Mouse (Mus musculus) forebrain, embryonic 14.5 days (tissue): ENCODE data around the gene Ephx4. TPM values are rescaled to one million over a fixed set of nuclear protein-coding genes. Genes with fewer than 3 reads are reported as not detected.

Experiments
- ATAC-seq: fragments of 200-750 bp; cut with Nextera tagmentation; 2 replicates; pipeline ENCODE4 v1.8.0; 2017; ENCODE audit warnings: mild to moderate bottlenecking, moderate library complexity
- DNase-seq: peaks from one replicate; pipeline ENCODE4 v3.0.0-alpha.2; 2015; ENCODE audit warnings: low spot score
- H3K27ac ChIP-seq: fragments of 300-500 bp; sonication (generic); 2 replicates; pipeline ENCODE4 v1.5.1; 2014; ENCODE audit warnings: low read depth, mild to moderate bottlenecking, control low read depth, low read length, moderate library complexity
- H3K27me3 ChIP-seq: fragments of 300-500 bp; sonication (generic); replicated peaks from 2 replicates; pipeline ENCODE4 v1.6.1; 2014; ENCODE audit warnings: low read length, control low read depth, mixed read lengths; ENCODE audit not compliant: control insufficient read depth, insufficient read depth
- H3K36me3 ChIP-seq: fragments of 300-500 bp; sonication (generic); 2 replicates; pipeline ENCODE4 v1.6.1; 2014; ENCODE audit warnings: low read length, control low read depth; ENCODE audit not compliant: control insufficient read depth, insufficient read depth
- H3K4me1 ChIP-seq: fragments of 300-500 bp; sonication (generic); 2 replicates; pipeline ENCODE4 v1.6.1; 2014; ENCODE audit warnings: antibody characterized with exemption, low read length, control low read depth; ENCODE audit not compliant: control insufficient read depth, insufficient read depth
- H3K4me2 ChIP-seq: fragments of 300-500 bp; sonication (generic); 2 replicates; pipeline ENCODE4 v1.6.1; 2014; ENCODE audit warnings: mild to moderate bottlenecking, control low read depth, low read length
- H3K4me3 ChIP-seq: fragments of 300-500 bp; sonication (generic); 2 replicates; pipeline ENCODE4 v1.5.1; 2014; ENCODE audit warnings: low read depth, low read length, control low read depth
- H3K9ac ChIP-seq: fragments of 300-500 bp; sonication (generic); 2 replicates; pipeline ENCODE4 v1.6.1; 2014; ENCODE audit warnings: mild to moderate bottlenecking, low read length, control low read depth, moderate library complexity
- H3K9me3 ChIP-seq: fragments of 300-500 bp; sonication (generic); replicated peaks from 2 replicates; pipeline ENCODE4 v1.6.1; 2016; ENCODE audit warnings: low read length, control low read depth, mixed read lengths; ENCODE audit not compliant: control insufficient read depth
- WGBS: fragments of 180-500 bp; shearing (Covaris S2); extraction: QIAGEN DNeasy Blood & Tissue Kit; methylation state at CpG from one replicate; pipeline ENCODE4 v1.1.7; 2014; 5-methylcytosine and 5-hydroxymethylcytosine counted together
- polyA plus RNA-seq: library from polyadenylated mRNA; unstranded; fragments of >200 nt; fragmentation: Nextera tagmentation; extraction: Ambion mirVana; gene quantifications from 2 replicates; pipeline ENCODE4 v1.2.1, GENCODE M21; 2014

The Ephx4 gene
- polyA plus RNA-seq, 1 experiment from 2014 or later = 5.5 TPM

GRCm38 (mm10) chr5:107441881-107442280 is 39.3 kb downstream of the Ephx4 start:
- Histone ChIP-seq H3K4me1 (0 out of 2 replicates have a peak, but pooled peaks cover 4% of the 10 kb centered on the region), H3K4me3 (no peak overlapping the region), H3K27me3 (no peaks in the 10 kb centered on the region), H3K9me3 (no peaks in the 10 kb centered on the region), H3K9ac (no peak overlapping the region), H3K27ac (no peak overlapping the region), H3K4me2 (no peak overlapping the region), H3K36me3 (no peaks in the 10 kb centered on the region)
- no peak for ATAC-seq
- 88% methylated on average over 5 of the region's 5 CpGs for WGBS
- DNase-seq = no peak

- H3K27me3 ChIP-seq = no peaks in the 10 kb centered on the region
- H3K4me1 ChIP-seq = no peaks in the 10 kb centered on the region
- 82% methylated on average over 4 of the region's 4 CpGs for WGBS
- H3K27ac ChIP-seq = no peak overlapping the region
- no peak overlapping the region for H3K4me3 ChIP-seq
- ATAC-seq = no peak
- no peaks in the 10 kb centered on the region for H3K9me3 ChIP-seq
- no peaks in the 10 kb centered on the region for H3K36me3 ChIP-seq
- no peak overlapping the region for H3K4me2 ChIP-seq
- H3K9ac ChIP-seq = no peak overlapping the region
- no peak for DNase-seq
Measured at GRCm38 (mm10) chr5:107444251-107444650, 41.7 kb downstream of the Ephx4 start.

- DNase-seq (peak; percentile 8), ATAC-seq (no peak)
- Histone ChIP-seq H3K36me3 (no peaks in the 10 kb centered on the region), H3K4me3 (no peak overlapping the region), H3K9ac (no peak overlapping the region), H3K4me1 (no peaks in the 10 kb centered on the region), H3K4me2 (no peak overlapping the region), H3K27me3 (no peaks in the 10 kb centered on the region), H3K27ac (no peak overlapping the region), H3K9me3 (no peaks in the 10 kb centered on the region)
- 92% methylated on average over 4 of the region's 4 CpGs for WGBS
Measured at GRCm38 (mm10) chr5:107447977-107448376, 45.4 kb downstream of the Ephx4 start.

- WGBS = 94% methylated on average over 4 of the region's 4 CpGs
- no peak for ATAC-seq
- no peak overlapping the region for H3K4me2 ChIP-seq
Measured at GRCm38 (mm10) chr5:107448784-107449183, 46.2 kb downstream of the Ephx4 start.

GRCm38 (mm10) chr5:107449620-107450019 is 47.1 kb downstream of the Ephx4 start:
- H3K27ac ChIP-seq = no peak overlapping the region
- no peak overlapping the region for H3K9ac ChIP-seq
- no peak overlapping the region for H3K4me2 ChIP-seq
- no peaks in the 10 kb centered on the region for H3K9me3 ChIP-seq
- no peak for DNase-seq
- H3K4me1 ChIP-seq = no peaks in the 10 kb centered on the region
- no peak for ATAC-seq
- WGBS = 92% methylated on average over 5 of the region's 5 CpGs
- no peaks in the 10 kb centered on the region for H3K27me3 ChIP-seq
- no peaks in the 10 kb centered on the region for H3K36me3 ChIP-seq
- no peak overlapping the region for H3K4me3 ChIP-seq

More at GRCm38 (mm10) chr5:107448784-107449183, 46.2 kb downstream of the Ephx4 start:
- Histone ChIP-seq H3K27ac (no peak overlapping the region), H3K4me1 (no peaks in the 10 kb centered on the region), H3K4me3 (no peak overlapping the region), H3K9me3 (no peaks in the 10 kb centered on the region), H3K27me3 (no peaks in the 10 kb centered on the region), H3K36me3 (no peaks in the 10 kb centered on the region), H3K9ac (no peak overlapping the region)
- no peak for DNase-seq

GRCm38 (mm10) chr5:107450299-107450698 is 47.8 kb downstream of the Ephx4 start:
- 95% methylated on average over 5 of the region's 5 CpGs for WGBS
- no peak for ATAC-seq
- no peaks in the 10 kb centered on the region for H3K27me3 ChIP-seq

GRCm38 (mm10) chr5:107462147-107463076 is 59.9 kb downstream of the Ephx4 start:
- H3K9ac ChIP-seq = no peak overlapping the region
- no peak for DNase-seq

More at GRCm38 (mm10) chr5:107450299-107450698, 47.8 kb downstream of the Ephx4 start:
- H3K4me3 ChIP-seq = no peak overlapping the region
- H3K9ac ChIP-seq = no peak overlapping the region
- no peaks in the 10 kb centered on the region for H3K36me3 ChIP-seq
- H3K27ac ChIP-seq = no peak overlapping the region
- no peak for DNase-seq
- H3K4me2 ChIP-seq = no peak overlapping the region
- no peaks in the 10 kb centered on the region for H3K4me1 ChIP-seq
- no peaks in the 10 kb centered on the region for H3K9me3 ChIP-seq

GRCm38 (mm10) chr5:107466501-107466900 is 64.0 kb downstream of the Ephx4 start:
- no peak overlapping the region for H3K4me3 ChIP-seq
- no peaks in the 10 kb centered on the region for H3K36me3 ChIP-seq
- no peak overlapping the region for H3K27ac ChIP-seq
- H3K4me1 ChIP-seq = no peaks in the 10 kb centered on the region
- H3K27me3 ChIP-seq = no peaks in the 10 kb centered on the region
- no peaks in the 10 kb centered on the region for H3K9me3 ChIP-seq
- no peak for ATAC-seq
- WGBS = 28% methylated on average over 5 of the region's 5 CpGs
- H3K4me2 ChIP-seq = no peak overlapping the region
- peak; percentile 3 for DNase-seq
- no peak overlapping the region for H3K9ac ChIP-seq

More at GRCm38 (mm10) chr5:107462147-107463076, 59.9 kb downstream of the Ephx4 start:
- Histone ChIP-seq H3K4me3 (no peak overlapping the region), H3K36me3 (no peaks in the 10 kb centered on the region), H3K27me3 (no peaks in the 10 kb centered on the region), H3K4me2 (no peak overlapping the region), H3K27ac (no peak overlapping the region), H3K9me3 (no peaks in the 10 kb centered on the region), H3K4me1 (no peaks in the 10 kb centered on the region)
- WGBS = 91% methylated on average over 4 of the region's 4 CpGs
- ATAC-seq = no peak

- H3K36me3 ChIP-seq = no peaks in the 10 kb centered on the region
- H3K4me2 ChIP-seq = no peak overlapping the region
- no peaks in the 10 kb centered on the region for H3K27me3 ChIP-seq
- H3K4me1 ChIP-seq = no peaks in the 10 kb centered on the region
- H3K4me3 ChIP-seq = no peak overlapping the region
- WGBS = 72% methylated on average over 4 of the region's 4 CpGs
- ATAC-seq = no peak
- H3K27ac ChIP-seq = no peak overlapping the region
- no peak for DNase-seq
- no peak overlapping the region for H3K9ac ChIP-seq
- no peaks in the 10 kb centered on the region for H3K9me3 ChIP-seq
Measured at GRCm38 (mm10) chr5:107467098-107467497, 64.6 kb downstream of the Ephx4 start.
